Mouse (Mus musculus) G1E (cell line): ENCODE measurements around the gene Tmc4. TPM values are rescaled to one million over a fixed set of nuclear protein-coding genes. Genes with fewer than 3 reads are reported as not detected.

ENCODE experiments used
- ATAC-seq: 2 replicates; pipeline ENCODE4 v1.8.0; 2016; ENCODE audit warnings: mild to moderate bottlenecking; ENCODE audit not compliant: insufficient number of reproducible peaks, poor library complexity, low FRiP score, severe bottlenecking; ENCODE audit errors: extremely low read depth
- DNase-seq: peaks from one replicate; pipeline ENCODE4 v3.0.0; 2012; ENCODE audit warnings: low spot score
- H3K27me3 ChIP-seq: 2 replicates; pipeline ENCODE4 v1.6.1; 2012; ENCODE audit warnings: mild to moderate bottlenecking, low read length, inconsistent platforms; ENCODE audit not compliant: insufficient read depth
- H3K36me3 ChIP-seq: replicated peaks from 2 replicates; pipeline ENCODE3; 2012; ENCODE audit warnings: mild to moderate bottlenecking, inconsistent platforms
- H3K4me1 ChIP-seq: 2 replicates; pipeline ENCODE4 v1.6.1; 2012; ENCODE audit warnings: low read depth, low read length, inconsistent platforms, mixed read lengths; ENCODE audit not compliant: insufficient read depth
- H3K4me3 ChIP-seq: 2 replicates; pipeline ENCODE4 v1.5.1; 2012; ENCODE audit warnings: low read depth, mild to moderate bottlenecking, inconsistent platforms, low read length, moderate library complexity, mixed read lengths
- H3K9me3 ChIP-seq: replicated peaks from 2 replicates; pipeline ENCODE4 v1.6.1; 2012; ENCODE audit warnings: inconsistent platforms
- CTCF ChIP-seq: IDR thresholded peaks from 2 replicates; pipeline ENCODE4 v1.5.1; 2012; ENCODE audit warnings: low read depth, low read length, inconsistent platforms, mixed read lengths
- GATA1 ChIP-seq: IDR thresholded peaks from 2 replicates; pipeline ENCODE4 v1.6.1; 2012; ENCODE audit warnings: borderline replicate concordance, low read length, inconsistent platforms, mixed read lengths
- GATA2 ChIP-seq: IDR thresholded peaks from 2 replicates; pipeline ENCODE4 v1.6.1; 2012; ENCODE audit warnings: low read depth, low read length, inconsistent platforms, borderline replicate concordance
- POLR2AphosphoS5 ChIP-seq: IDR thresholded peaks from 2 replicates; pipeline ENCODE4 v1.6.1; 2012; ENCODE audit warnings: low read depth, low read length, inconsistent platforms; ENCODE audit not compliant: insufficient replicate concordance
- TAL1 ChIP-seq: conservative IDR thresholded peaks from 2 replicates; pipeline ENCODE4 v1.6.1; 2012; ENCODE audit warnings: low read depth, low read length, inconsistent platforms, mixed read lengths
- polyA plus RNA-seq: library from polyadenylated mRNA; stranded (reverse); fragments of >175 nt; gene quantifications from 2 replicates; pipeline ENCODE4 v1.2.3, GENCODE M21; 2012
- total RNA-seq, 2 experiments: library from RNA; stranded (forward) in 1 of 2; stranded (reverse) in 1 of 2; fragments of 200-1000 nt in 1 of 2; fragments of >200 nt in 1 of 2; fragmentation: Nextera tagmentation in 1 of 2; gene quantifications; 2 replicates each; pipeline ENCODE4 v1.2.3; 2014 to 2017

Gene Tmc4
- total and polyA plus RNA-seq, 3 experiments: 1.8 to 14.7 (median 5.5) TPM

DNA sequence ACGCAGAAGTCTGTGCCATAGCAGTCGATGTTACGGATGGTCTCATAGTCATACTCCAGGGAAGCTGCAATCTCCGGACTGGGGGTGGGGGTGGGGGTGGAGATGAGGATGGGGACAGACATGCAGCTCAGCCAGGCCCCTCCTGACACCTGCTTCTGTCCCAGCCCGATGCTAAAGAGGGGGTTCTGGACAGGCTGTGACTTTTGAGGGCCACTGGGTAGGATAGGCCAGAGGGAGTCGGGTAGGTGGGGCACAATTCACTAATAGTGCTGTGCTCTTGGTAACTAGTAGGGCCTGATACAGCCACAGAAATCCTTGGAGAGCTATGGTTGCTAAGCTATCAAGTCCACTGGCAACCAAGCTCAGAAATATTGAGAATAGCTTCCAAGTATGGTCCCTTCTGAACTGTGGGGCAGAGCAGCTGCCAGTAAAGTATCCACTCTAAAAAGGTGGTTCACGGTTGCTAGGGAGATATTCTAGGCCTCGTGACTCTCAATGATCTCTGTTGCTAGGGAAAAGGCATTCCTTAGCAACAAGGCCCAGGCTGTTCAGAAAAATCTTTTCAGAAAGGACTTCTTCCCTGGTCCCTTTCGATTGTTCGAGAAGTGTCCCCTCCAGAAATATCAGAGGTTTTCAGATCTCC is 6.7 kb upstream of the Tmc4 start:
- no peak for TF ChIP-seq GATA1
- TF ChIP-seq POLR2AphosphoS5: no peak
- TF ChIP-seq GATA2: no peak
- no peak for TF ChIP-seq CTCF
- TF ChIP-seq TAL1: no peak
- Histone ChIP-seq H3K4me1 (no peaks in the 10 kb centered on the region), H3K36me3 (peaks cover 78% of the 10 kb centered on the region), H3K27me3 (no peaks in the 10 kb centered on the region), H3K9me3 (no peaks in the 10 kb centered on the region), H3K4me3 (no peak overlapping the region)
- no peak for ATAC-seq
- DNase-seq: no peak

DNA sequence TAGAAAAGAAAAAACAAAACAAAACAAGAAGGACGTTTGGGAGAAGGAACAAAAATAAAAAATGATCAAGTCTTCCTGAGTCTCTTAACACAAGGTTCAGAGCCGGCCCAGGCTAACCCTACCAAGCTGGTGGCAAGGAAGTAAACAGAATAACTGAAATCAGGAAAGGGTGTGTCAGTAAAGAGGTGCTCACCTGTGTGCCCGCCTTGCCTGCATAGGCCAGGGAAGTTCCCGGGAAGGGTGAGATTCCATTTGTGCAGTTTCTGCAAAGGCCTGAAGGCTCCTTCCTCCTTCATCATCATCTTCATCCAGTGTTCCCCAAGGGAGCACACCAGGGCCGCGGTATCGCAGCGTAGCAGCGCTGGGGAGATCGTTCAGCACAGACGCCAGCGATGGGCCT is 982 bp downstream of the Tmc4 start:
- TF ChIP-seq GATA1: no peak
- no peak for TF ChIP-seq POLR2AphosphoS5
- no peak for TF ChIP-seq GATA2
- no peak for TF ChIP-seq CTCF
- no peak for TF ChIP-seq TAL1
- Histone ChIP-seq H3K36me3 (peaks cover 32% of the 10 kb centered on the region), H3K4me3 (no peak overlapping the region), H3K9me3 (no peaks in the 10 kb centered on the region), H3K27me3 (peaks cover under 1% of the 10 kb centered on the region; the same call in 1 of the 2 replicates), H3K4me1 (peaks cover 7% of the 10 kb centered on the region; the same call in 1 of the 2 replicates)
- DNase-seq: no peak
- ATAC-seq: no peak

DNA sequence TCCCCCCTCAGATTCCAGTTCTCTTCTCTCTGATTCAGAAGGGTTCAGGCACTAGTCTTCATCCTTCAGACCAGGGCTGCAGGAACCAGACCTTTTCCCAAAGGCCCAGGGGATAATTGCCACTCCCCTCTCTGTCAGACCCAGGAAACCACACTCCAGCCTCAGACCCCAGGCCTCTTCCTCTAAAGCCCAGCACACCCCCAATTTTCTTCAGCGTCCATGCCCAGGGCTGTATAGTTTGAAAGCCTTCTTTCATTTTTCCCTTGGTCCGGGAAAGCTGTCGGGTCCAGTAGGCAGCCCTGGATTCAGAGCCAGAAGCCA is 2.2 kb downstream of the Tmc4 start:
- ATAC-seq (no peak), DNase-seq (no peak)
- Histone ChIP-seq H3K36me3 (peaks cover 26% of the 10 kb centered on the region), H3K27me3 (peaks cover 4% of the 10 kb centered on the region; the same call in 1 of the 2 replicates), H3K4me1 (peaks cover 7% of the 10 kb centered on the region; the same call in 1 of the 2 replicates), H3K9me3 (no peaks in the 10 kb centered on the region), H3K4me3 (no peak overlapping the region)
- TF ChIP-seq TAL1 (no peak), POLR2AphosphoS5 (no peak), GATA2 (no peak), CTCF (no peak), GATA1 (no peak)

DNA sequence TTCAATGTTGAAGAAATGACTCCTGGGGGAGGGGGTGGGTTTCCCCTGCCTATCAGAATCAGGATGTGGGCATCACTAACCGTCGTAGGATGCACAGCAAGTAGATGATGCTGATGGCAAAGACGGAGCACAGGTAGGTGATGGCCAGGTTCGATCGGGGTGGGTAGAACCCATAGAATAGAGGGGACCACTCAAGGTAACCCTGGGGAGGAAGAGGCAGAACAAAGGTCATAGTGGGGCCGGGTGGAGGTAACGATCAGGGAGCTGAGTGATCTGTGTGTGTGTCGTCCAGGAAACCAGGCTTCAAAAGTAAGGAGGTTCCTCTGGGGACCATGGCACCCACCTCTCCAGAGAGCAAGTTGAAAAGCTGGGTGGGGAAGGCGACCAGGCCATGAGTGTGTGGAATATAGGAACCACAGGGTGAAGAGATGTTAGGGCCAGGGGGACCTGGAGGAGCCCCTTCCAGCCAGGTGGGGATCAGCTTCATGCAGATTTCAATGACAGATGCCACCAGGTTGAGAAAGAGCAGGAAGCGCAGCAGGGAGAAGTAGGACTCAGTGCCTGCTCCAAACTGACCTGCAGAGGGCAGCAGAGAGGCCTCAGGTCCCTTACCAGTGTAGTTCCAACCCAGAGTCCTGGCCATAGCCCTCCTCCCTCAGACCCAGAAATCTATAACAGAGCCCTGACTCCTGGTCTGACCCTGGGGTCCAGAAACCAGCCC is 2.7 kb downstream of the Tmc4 start:
- peaks cover 27% of the 10 kb centered on the region for H3K36me3 ChIP-seq
- ATAC-seq: peak; percentile 73
- H3K4me3 ChIP-seq: no peak overlapping the region
- peaks cover 7% of the 10 kb centered on the region; the same call in 1 of the 2 replicates for H3K4me1 ChIP-seq
- TF ChIP-seq CTCF: peak; percentile 95
- no peak for TF ChIP-seq TAL1
- TF ChIP-seq GATA2: no peak
- peaks cover 4% of the 10 kb centered on the region; the same call in 1 of the 2 replicates for H3K27me3 ChIP-seq
- DNase-seq: peak; percentile 53
- H3K9me3 ChIP-seq: no peaks in the 10 kb centered on the region

DNA sequence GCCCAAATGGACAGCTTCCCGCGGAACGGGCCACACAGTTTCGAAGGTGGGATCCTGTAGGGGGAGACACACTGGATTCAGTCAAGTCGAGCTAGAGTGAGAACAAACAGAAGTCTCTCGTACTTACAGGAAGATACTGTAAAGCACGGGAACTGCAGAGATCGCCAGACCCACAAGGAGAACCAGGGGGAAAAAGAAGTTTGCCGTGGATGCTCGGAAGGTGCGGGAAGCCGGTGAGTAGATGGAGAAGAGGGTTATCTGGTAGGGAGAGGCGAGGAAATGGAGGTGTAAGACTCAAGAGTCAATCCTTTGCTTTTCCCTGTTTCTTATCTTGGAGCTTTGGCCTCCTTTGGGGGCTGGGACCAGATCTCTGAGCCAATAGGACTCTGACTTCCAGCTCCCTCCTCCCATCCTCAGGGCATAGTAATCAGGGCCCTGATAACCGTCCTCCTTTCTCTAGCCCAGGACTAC is 10.4 kb downstream of the Tmc4 start:
- no peak for TF ChIP-seq GATA2
- no peak for TF ChIP-seq POLR2AphosphoS5
- no peak for TF ChIP-seq CTCF
- TF ChIP-seq TAL1: no peak
- TF ChIP-seq GATA1: no peak
- H3K4me3 ChIP-seq: peak overlapping the region; percentile 53; the same call in 1 of the 2 replicates
- no peaks in the 10 kb centered on the region for H3K9me3 ChIP-seq
- H3K4me1 ChIP-seq: peaks cover 34% of the 10 kb centered on the region
- DNase-seq (no peak), ATAC-seq (no peak)
- peaks cover 27% of the 10 kb centered on the region for H3K36me3 ChIP-seq
- H3K27me3 ChIP-seq: peaks cover 4% of the 10 kb centered on the region; the same call in 1 of the 2 replicates

DNA sequence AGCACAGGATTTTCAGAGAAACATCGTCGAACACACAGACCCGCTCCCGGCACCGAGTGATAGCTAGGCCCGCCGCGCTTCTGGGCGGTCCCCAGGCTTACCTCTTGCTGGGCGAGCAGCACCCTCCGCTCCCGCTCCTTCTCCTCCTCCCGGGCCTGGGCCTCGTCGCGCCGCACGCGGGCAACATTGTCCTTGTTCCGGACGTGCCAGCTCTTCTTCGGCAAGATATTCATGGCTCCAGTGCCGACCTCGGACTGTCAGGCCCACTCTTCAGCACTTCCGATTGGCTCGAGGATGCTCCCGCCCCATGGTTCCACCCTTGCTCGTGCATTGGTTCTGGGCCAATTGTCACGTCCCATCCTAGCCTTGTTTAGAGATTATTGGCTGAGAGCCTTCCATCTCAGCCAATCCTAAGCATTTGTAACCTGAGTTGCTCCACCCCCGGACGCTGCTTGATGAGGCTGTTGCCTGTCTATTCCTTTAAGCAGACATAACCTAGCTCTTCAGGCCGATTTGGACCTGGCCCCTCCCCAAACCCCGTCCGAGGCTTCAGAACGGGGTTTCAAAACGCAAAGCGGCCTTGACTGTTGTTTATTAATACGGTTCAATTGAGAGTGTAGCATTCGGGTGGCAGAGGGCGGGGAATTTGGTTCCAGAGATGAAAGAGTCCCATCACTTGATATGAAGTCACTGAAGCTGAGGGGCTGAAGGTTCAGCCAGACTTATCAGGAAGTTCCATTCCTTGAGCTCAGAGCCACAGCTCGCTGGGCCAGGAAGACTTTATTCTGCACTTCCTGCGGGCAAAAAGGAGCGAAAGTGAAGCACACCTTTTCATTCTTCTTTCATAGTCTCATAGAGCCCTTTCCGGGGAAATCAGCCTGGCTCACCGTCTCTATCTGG is 11.9 kb downstream of the Tmc4 start, which contains the start of gene Leng1:
Gene Leng1, minus strand, starts transcription at position 626 of the 900 bp plus-strand sequence.
- Histone ChIP-seq H3K4me3 (peak within 1 kb of the TSS; percentile 86), H3K27me3 (no peaks in the 10 kb centered on the region), H3K9me3 (no peaks in the 10 kb centered on the region), H3K36me3 (peaks cover 42% of the 10 kb centered on the region), H3K4me1 (peaks cover 35% of the 10 kb centered on the region)
- DNase-seq: peak; percentile 94
- TF ChIP-seq GATA1 (no peak), POLR2AphosphoS5 (no peak), GATA2 (no peak), TAL1 (no peak)
- ATAC-seq: peak; percentile 98
